Mouse (Mus musculus): Measurements from ENCODE around the gene Ccdc83. TPM values are rescaled to one million over a fixed set of nuclear protein-coding genes. Genes with fewer than 3 reads are reported as not detected.

Ccdc83 gene
- not detected in 2 replicates for polyA plus RNA-seq (2012; ENCODE audit: low replicate concordance)

GRCm38 (mm10) chr7:90265289-90265970 is at the start of gene Ccdc83:
TSS of gene Ccdc83 (minus strand) at chr7:90265777.

GRCm38 (mm10) chr7:90301942-90302646 is 36.5 kb upstream of the Ccdc83 start, which contains the start of gene Sytl2:
TSS of gene Sytl2 (plus strand) at chr7:90302252.

Other genes starting within 250 kb of the Ccdc83 start
- 108 and 197 TPM in 2 replicates for gene Picalm, start 135.6 kb downstream of the Ccdc83 start, polyA plus RNA-seq (2012; ENCODE audit: low replicate concordance)
- gene Sytl2, start 36.5 kb upstream of the Ccdc83 start, polyA plus RNA-seq (2012; ENCODE audit: low replicate concordance) = 1.4 and 2.5 TPM in 2 replicates
- gene Ccdc89, start 160.8 kb upstream of the Ccdc83 start, polyA plus RNA-seq (2012; ENCODE audit: low replicate concordance) = not detected in 2 replicates
- 82.0 and 212 TPM in 2 replicates for gene Crebzf, start 177.0 kb upstream of the Ccdc83 start, polyA plus RNA-seq (2012; ENCODE audit: low replicate concordance)
- gene Tmem126a, start 191.5 kb upstream of the Ccdc83 start, polyA plus RNA-seq (2012; ENCODE audit: low replicate concordance) = 14.2 and 32.5 TPM in 2 replicates
- gene Tmem126b, start 210.2 kb upstream of the Ccdc83 start, polyA plus RNA-seq (2012; ENCODE audit: low replicate concordance) = 3.1 and 5.8 TPM in 2 replicates
- 0.11 and 0.22 TPM in 2 replicates for gene Dlg2, start 210.9 kb upstream of the Ccdc83 start, polyA plus RNA-seq (2012; ENCODE audit: low replicate concordance)

Data from hematopoietic multipotent progenitor cell, adult 10-12 weeks (in vitro differentiated cells).